Mouse (Mus musculus): ENCODE measurements around the gene Tmem132e. TPM values are rescaled to one million over a fixed set of nuclear protein-coding genes. Genes with fewer than 3 reads are reported as not detected.

The Tmem132e gene
- total and polyA plus RNA-seq, 2 experiments, result 1.4 to 2.1 TPM

- peak overlapping the region; percentile 63 for H3K9ac ChIP-seq (ENCODE audit: low read depth, low read length)
These were observed 944 bp downstream of the Tmem132e start for GRCm38 (mm10) chr11:82389396-82390291.

DNA sequence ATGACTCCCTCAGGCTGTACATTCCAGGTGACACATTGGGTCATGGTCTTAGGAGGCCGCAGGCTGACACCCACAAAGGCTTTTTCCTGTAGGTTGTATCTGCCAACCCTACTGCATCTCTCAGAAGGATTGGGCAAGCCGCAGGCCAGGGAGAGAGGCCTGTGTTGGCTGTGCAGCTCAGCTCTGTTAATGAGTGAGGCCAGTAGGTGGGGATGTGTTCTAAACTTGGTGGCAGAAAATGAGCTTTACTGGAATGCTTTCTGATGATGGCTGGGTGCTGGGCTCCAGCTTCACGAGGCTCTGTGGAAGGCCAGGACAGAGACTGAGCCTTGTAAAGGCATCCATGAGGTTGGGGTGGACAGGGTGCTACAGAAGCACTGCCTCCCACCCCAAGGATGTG is 3.6 kb downstream of the Tmem132e start:
- DNase-seq (ENCODE audit: extremely low read depth, low read depth, low spot score), result no peak
- Histone ChIP-seq H3K27ac (replicated peaks; ENCODE audit: insufficient read depth, low read depth, low read length) (no peak overlapping the region), H3K4me3 (ENCODE audit: insufficient read depth, low read depth, low read length) (no peak overlapping the region), H3K36me3 (ENCODE audit: control insufficient read depth, insufficient read depth, low read length) (no peaks in the 10 kb centered on the region), H3K27me3 (ENCODE audit: control insufficient read depth, insufficient read depth, low read length) (peaks cover 14% of the 10 kb centered on the region; the same call in 1 of the 2 replicates), H3K9ac (ENCODE audit: low read depth, low read length) (no peak overlapping the region), H3K79me2 (ENCODE audit: control insufficient read depth, insufficient read depth, low read length) (no peaks in the 10 kb centered on the region), H3K4me1 (ENCODE audit: control insufficient read depth, insufficient read depth, low read length) (no peaks in the 10 kb centered on the region)
- 50% methylated on average over 3 of the region's 3 CpGs for WGBS
- TF ChIP-seq POLR2A (IDR thresholded peaks at IDR 0.05; ENCODE audit: extremely low read depth, insufficient read depth, low read length), result no peak
- no peak for TF ChIP-seq CTCF (IDR thresholded peaks at IDR 0.05; ENCODE audit: low read depth, low read length)

More at GRCm38 (mm10) chr11:82389396-82390291, 944 bp downstream of the Tmem132e start:
- no peak for DNase-seq (ENCODE audit: extremely low read depth, low read depth, low spot score)
- Histone ChIP-seq H3K4me3 (ENCODE audit: insufficient read depth, low read depth, low read length) (peak overlapping the region; percentile 55), H3K79me2 (ENCODE audit: control insufficient read depth, insufficient read depth, low read length) (no peaks in the 10 kb centered on the region), H3K4me1 (ENCODE audit: control insufficient read depth, insufficient read depth, low read length) (no peaks in the 10 kb centered on the region), H3K36me3 (ENCODE audit: control insufficient read depth, insufficient read depth, low read length) (no peaks in the 10 kb centered on the region), H3K27ac (replicated peaks; ENCODE audit: insufficient read depth, low read depth, low read length) (no peak overlapping the region), H3K27me3 (ENCODE audit: control insufficient read depth, insufficient read depth, low read length) (peaks cover 14% of the 10 kb centered on the region; the same call in 1 of the 2 replicates)
- TF ChIP-seq CTCF (IDR thresholded peaks at IDR 0.05; ENCODE audit: low read depth, low read length) (no peak), POLR2A (IDR thresholded peaks at IDR 0.05; ENCODE audit: extremely low read depth, insufficient read depth, low read length) (no peak)
- WGBS, result 2% methylated on average over 69 of the region's 69 CpGs

DNA sequence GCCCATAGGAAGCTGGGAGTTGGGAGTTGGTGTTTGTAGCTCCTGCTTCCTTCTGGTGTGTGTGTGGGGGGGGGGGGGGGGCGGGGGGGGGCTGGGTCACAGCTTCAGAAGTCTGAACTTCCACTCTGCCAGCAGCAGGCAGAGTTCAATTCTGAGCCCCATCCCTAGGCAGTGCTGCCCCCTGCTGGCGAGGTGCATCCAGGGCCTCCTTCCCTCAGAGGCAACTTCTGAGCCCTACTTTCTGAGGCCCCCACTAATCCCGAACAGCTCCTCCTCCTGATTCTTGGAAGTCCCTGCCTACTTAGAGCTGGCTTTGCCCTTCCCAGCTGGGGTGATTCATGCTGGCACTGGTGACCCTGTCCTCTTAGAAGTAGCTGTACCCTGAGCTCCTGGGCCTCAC is 10.9 kb downstream of the Tmem132e start:
- Histone ChIP-seq H3K36me3 (ENCODE audit: control insufficient read depth, insufficient read depth, low read length) (no peaks in the 10 kb centered on the region), H3K9ac (ENCODE audit: low read depth, low read length) (no peak overlapping the region), H3K4me3 (ENCODE audit: insufficient read depth, low read depth, low read length) (no peak overlapping the region), H3K79me2 (ENCODE audit: control insufficient read depth, insufficient read depth, low read length) (no peaks in the 10 kb centered on the region), H3K4me1 (ENCODE audit: control insufficient read depth, insufficient read depth, low read length) (peaks cover 3% of the 10 kb centered on the region; the same call in 1 of the 2 replicates), H3K27me3 (ENCODE audit: control insufficient read depth, insufficient read depth, low read length) (no peaks in the 10 kb centered on the region), H3K27ac (replicated peaks; ENCODE audit: insufficient read depth, low read depth, low read length) (no peak overlapping the region)
- peak; percentile 2 for DNase-seq (ENCODE audit: extremely low read depth, low read depth, low spot score)
- TF ChIP-seq POLR2A (IDR thresholded peaks at IDR 0.05; ENCODE audit: extremely low read depth, insufficient read depth, low read length) (no peak), CTCF (IDR thresholded peaks at IDR 0.05; ENCODE audit: low read depth, low read length) (peak; percentile 82)
- 18% methylated on average over 3 of the region's 3 CpGs for WGBS

GRCm38 (mm10) chr11:82405641-82406040 is 16.9 kb downstream of the Tmem132e start:
- no peaks in the 10 kb centered on the region for H3K79me2 ChIP-seq (ENCODE audit: control insufficient read depth, insufficient read depth, low read length)
- DNase-seq (ENCODE audit: extremely low read depth, low read depth, low spot score), result no peak
- 75% methylated on average over 3 of the region's 3 CpGs for WGBS
- no peak overlapping the region for H3K27ac ChIP-seq (replicated peaks; ENCODE audit: insufficient read depth, low read depth, low read length)
- H3K9ac ChIP-seq (ENCODE audit: low read depth, low read length), result no peak overlapping the region
- TF ChIP-seq POLR2A (IDR thresholded peaks at IDR 0.05; ENCODE audit: extremely low read depth, insufficient read depth, low read length) (no peak), CTCF (IDR thresholded peaks at IDR 0.05; ENCODE audit: low read depth, low read length) (no peak)
- no peaks in the 10 kb centered on the region for H3K36me3 ChIP-seq (ENCODE audit: control insufficient read depth, insufficient read depth, low read length)
- H3K4me3 ChIP-seq (ENCODE audit: insufficient read depth, low read depth, low read length), result no peak overlapping the region
- no peaks in the 10 kb centered on the region for H3K4me1 ChIP-seq (ENCODE audit: control insufficient read depth, insufficient read depth, low read length)
- no peaks in the 10 kb centered on the region for H3K27me3 ChIP-seq (ENCODE audit: control insufficient read depth, insufficient read depth, low read length)

DNA sequence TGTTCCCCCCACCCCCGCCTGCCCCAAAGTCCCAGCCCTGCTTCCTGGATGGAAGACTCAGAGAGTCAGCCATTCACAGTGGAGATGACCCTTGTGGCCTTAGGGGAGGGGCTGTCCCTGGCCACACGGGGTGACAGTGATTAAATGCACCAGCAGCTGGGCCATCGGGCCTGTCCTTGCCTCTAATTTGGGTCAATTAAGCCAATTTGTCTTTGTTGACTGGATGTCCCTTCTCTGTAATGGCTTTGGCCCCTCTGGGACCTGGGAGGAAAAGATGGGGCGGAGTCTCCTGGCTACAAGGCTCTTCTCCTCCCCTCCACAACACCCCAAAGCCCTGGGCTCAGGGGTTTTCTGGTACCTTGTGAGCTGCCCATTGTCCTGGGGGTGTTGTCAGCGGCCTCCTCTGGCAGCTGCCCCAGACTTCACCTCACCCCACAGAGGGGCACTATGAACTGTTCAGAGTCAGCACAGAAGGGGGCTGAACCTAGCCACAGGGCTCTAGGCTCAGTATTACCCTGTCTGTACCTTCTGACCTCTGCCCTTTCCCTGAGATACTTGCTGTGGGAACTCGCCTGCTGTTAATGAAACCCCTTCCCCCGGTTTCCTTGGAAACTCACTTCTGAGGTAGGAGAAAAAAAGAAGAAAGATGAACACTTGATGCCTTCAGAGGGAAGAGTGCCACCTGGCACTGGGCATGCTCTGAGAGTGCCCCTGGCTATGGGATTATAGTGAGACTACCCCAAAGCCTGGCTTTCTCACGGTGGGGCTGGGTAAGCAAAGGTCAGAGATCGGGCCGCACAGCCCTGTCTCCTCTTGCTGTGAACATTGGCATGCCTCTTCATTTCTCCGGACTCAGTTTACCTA is 17.9 kb downstream of the Tmem132e start:
- WGBS, result 59% methylated on average over 11 of the region's 11 CpGs
- H3K4me1 ChIP-seq (ENCODE audit: control insufficient read depth, insufficient read depth, low read length), result no peaks in the 10 kb centered on the region
- H3K27me3 ChIP-seq (ENCODE audit: control insufficient read depth, insufficient read depth, low read length), result no peaks in the 10 kb centered on the region
- H3K36me3 ChIP-seq (ENCODE audit: control insufficient read depth, insufficient read depth, low read length), result no peaks in the 10 kb centered on the region
- no peak overlapping the region for H3K4me3 ChIP-seq (ENCODE audit: insufficient read depth, low read depth, low read length)
- H3K79me2 ChIP-seq (ENCODE audit: control insufficient read depth, insufficient read depth, low read length), result no peaks in the 10 kb centered on the region
- DNase-seq (ENCODE audit: extremely low read depth, low read depth, low spot score), result no peak
- H3K27ac ChIP-seq (replicated peaks; ENCODE audit: insufficient read depth, low read depth, low read length), result no peak overlapping the region
- TF ChIP-seq POLR2A (IDR thresholded peaks at IDR 0.05; ENCODE audit: extremely low read depth, insufficient read depth, low read length) (no peak), CTCF (IDR thresholded peaks at IDR 0.05; ENCODE audit: low read depth, low read length) (no peak)
- H3K9ac ChIP-seq (ENCODE audit: low read depth, low read length), result no peak overlapping the region

Measured in liver, adult 2 months (tissue).